Mouse (Mus musculus): ENCODE results near the gene Apol7c.
"Not testable (repeated sequence)": the region's sequence is repeated elsewhere in the genome, so short reads cannot be mapped to it uniquely, and the experiment has no call there.

Apol7c gene

DNA sequence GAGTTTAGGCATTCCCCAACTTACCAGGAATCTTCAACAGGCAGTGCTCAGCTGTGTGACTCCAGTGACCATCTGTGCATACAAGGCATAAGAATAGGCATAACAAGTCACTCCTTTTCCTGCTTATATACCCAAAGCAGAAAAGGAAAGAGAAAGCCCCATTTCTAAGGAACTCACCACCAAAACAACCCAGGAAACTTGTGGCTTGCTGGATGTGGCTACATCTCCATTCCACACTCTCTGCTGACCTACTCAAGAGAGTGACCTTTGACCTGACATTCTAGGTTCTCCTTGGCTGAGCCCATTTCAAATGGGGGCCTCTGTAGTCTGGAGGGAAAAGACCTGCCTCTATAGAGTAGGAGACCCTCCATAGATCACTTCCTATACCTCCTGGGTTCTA, at the start of gene Apol7c:
Gene Apol7c (minus strand): TSS at position 101 of the 400 bp plus-strand sequence.
- no peak for DNase-seq (ENCODE audit: inconsistent ontology term)

DNA sequence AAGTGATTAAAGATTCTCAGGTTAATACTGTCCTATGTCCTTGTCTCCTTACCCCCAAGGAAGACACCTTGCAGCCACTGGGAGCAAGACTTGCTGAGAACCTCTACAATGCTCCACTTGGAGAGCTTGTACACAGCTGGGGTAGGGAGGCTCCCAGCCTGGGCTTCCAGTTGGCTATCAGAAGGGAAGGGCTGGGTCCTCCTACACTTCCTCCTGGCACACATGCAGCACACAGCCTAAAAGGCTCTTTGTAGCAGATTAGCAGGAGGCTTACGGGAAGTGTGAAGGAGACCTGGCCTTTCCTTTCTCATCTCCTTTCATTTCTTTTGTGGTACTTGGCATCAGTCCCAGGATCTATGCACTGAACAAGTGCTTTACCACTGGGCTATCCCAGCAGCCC, 48.6 kb upstream of the Apol7c start:
- DNase-seq (ENCODE audit: inconsistent ontology term) = no peak

DNA sequence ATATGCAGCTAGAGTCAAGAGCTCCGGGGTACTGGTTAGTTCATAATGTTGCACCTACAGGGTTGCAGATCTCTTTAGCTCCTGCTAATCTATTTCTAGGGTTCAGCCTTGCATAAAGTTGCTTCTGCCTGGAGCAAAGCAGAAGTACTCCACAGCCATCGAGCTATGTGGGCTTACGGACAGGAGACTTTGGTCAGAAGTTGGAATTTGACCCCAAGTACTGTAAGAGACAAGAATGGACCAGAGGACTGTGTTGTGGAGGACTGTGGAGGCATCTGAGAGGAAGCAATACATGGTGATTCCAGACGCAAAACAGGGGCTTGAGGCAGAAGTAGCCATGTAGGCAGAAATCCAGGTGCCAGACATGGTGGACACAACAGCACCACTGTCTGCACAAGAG, 46.2 kb upstream of the Apol7c start:
- DNase-seq (ENCODE audit: inconsistent ontology term) = no peak

DNA sequence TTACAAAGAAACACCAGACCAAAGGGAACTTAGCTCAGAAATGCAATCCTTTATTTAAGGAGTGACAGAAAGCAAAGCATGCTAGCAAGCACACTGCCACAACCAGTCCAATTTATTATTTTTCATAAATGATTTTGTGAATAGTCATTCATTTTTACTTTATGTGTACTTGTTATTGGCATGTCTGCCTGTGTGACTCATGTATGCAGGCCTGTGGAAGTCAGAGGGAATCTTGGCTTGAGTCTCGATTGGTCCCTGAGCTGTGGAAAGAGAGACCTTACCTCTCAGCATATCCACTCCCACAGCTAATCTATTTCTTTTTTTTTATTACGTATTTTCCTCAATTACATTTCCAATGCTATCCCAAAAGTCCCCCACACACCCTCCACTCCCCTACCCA, 45.7 kb upstream of the Apol7c start:
- DNase-seq (ENCODE audit: inconsistent ontology term) = no peak

DNA sequence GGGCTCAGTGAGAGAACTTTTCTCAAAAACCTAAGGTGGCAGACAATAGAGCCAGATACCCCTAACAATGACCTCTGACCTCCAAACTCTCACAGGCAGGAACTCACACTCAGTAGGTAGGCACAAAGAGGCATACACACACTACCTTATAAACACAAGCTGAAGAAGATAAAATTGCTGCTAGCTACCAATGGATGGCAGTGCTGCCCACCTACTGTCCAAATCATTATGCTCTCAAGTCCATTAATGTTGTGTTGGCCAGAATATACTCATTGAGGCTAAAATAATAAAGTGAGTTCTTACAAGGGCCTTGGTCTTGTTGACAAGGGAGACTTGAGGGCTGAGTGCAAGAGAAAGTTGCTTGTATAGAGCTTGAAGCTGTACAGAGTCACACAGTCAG, 30.1 kb upstream of the Apol7c start:
- no peak for DNase-seq (ENCODE audit: inconsistent ontology term)

DNA sequence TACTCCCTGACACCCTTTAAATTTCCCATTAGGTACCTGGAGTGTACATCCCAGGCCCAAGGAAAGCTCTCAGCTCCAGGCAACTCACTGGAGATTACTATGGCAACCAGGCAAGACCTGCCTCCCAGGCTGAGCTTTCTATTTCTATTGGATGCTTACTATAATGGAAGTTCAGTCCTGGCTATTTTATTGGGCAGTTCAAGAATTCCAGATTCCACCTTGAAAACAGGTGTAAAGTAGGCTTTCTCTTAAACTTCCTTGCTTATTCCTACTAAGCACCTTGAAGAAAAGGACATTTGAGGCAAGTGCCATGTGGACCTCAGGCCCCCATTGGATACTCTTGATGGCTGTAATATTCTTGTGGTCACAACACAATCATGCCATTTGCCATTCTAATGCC, 28.7 kb upstream of the Apol7c start, which contains the start of gene 1700025B11Rik:
Gene 1700025B11Rik (minus strand): TSS at position 101 of the 400 bp plus-strand sequence.
- DNase-seq (ENCODE audit: inconsistent ontology term) = no peak

DNA sequence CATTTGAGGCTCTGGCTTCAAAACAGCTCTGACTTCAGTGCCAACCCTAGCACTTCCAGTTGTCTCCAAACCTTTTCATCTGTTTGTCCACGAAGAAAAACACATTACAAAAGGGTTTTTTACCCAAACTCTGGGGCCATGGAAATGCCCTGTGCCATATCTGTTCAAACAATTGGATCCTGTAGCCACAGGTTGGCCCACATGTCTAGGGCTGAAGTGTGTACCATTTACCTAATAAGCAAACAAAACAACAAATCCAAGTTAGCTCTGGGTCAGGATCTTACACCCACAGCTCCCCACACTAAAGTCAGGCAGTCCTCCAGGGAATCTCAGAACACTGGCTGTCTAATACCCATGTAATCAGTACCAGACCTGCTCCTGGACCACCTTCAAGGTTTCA, 6.1 kb upstream of the Apol7c start:
- DNase-seq (ENCODE audit: inconsistent ontology term) = not testable (repeated sequence)

DNA sequence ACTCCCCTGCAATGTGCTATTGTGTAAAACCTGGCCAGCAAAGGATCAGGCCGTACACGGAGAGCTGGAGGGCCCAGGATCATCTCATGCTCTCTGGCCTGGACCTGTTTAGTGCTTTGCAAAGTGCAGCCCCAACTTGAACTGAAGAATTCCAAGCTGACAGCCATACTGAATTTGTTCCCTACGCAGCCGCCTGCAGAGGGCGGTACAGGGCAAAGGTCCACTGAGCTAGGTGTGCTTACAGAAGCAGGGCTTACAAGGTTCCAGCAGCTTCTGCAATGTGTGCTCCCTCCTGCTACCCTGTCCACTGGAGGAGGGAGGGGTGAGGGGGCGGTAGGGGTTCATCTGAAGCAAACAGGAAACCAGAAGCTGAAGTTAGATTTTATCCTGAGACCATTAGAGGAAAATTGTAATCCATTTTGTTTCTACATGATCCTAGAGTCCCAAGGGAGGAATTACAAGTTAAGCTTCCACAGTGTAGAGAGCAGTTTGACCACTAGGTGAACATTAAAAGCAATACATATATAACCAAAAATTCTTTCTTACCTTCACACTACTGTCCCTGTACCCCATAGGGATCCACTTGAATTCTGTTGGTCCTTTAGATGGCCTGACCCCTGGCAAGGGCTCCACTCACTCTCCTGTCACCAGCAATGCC, 9.8 kb downstream of the Apol7c start:
- DNase-seq (ENCODE audit: inconsistent ontology term) = peak; percentile 20

DNA sequence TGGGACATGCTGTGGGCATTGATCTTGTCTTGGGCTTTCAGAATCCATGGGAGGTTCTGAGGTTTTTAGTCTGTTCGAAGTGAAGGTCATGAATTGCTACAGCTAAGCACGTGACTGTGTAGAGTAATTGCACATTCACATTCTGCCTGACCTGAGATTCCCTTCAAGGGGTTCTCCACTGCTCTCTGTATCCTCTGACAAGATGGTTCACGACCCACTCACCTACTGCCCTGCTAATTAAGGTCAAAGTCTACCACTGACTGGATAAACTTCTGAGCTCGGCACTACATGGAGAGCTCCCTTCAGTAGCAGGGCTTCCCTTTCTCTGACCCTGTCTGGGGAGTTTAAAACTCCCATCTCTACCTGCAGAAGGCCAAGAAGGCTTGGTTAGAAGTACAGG, 12.5 kb downstream of the Apol7c start:
- not testable (repeated sequence) for DNase-seq (ENCODE audit: inconsistent ontology term)

DNA sequence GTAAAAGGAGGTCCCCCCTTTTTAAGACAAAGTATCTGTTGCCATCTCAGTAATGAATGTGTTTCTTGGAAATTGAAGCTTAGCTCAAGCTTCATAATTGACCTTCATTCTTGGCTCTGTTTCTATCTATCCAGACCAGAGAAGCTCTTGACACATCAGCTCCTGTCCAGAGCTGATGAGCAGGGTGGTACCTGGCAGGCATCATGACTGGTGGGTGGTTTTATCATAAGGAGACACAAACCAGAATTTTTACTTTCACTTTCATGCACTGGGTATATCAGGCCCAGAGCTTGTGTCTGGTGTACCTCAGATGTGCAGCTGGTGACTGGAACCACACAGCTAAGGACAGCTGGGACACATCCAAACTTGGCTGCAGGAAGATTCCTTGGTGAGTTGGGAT, 25.1 kb downstream of the Apol7c start, which contains the start of gene Apol11a:
Gene Apol11a (plus strand): TSS at position 306 of the 400 bp plus-strand sequence.
- DNase-seq (ENCODE audit: inconsistent ontology term) = not testable (repeated sequence)

DNA sequence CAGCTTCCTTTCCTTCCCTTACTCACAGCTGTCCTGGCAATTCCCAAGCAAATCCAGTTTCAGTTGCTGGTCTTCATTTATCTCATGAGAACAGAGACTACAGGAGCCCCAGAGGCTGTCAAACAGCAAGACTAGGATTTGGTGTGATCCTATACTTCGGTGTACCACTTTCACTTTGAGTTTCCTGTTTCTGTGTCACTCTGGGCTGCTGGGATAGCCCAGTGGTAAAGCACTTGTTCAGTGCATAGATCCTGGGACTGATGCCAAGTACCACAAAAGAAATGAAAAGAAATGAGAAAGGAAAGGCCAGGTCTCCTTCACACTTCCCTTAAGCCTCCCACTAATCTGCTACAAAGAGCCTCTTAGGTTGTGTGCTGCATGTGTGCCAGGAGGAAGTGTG, 38.4 kb downstream of the Apol7c start:
- not testable (repeated sequence) for DNase-seq (ENCODE audit: inconsistent ontology term)

DNA sequence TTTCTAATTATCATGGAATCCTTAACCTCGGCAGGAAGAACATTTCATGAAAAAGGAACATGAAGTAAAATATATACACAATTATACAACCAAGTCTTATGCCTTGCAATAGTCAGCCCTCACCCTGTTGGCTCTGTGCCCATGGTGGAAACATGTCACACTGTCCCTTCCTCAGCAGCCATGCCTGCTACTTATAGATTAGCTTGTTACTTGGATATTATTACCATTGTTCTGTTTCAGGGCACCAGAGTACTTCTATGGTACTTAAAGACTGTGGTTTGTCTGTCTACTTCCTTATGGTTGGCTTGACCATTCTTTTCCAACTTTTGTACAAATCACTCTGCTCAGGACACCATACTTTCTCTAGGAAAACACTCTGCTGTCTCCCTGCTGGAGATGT, 39.9 kb downstream of the Apol7c start:
- DNase-seq (ENCODE audit: inconsistent ontology term) = not testable (repeated sequence)

DNA sequence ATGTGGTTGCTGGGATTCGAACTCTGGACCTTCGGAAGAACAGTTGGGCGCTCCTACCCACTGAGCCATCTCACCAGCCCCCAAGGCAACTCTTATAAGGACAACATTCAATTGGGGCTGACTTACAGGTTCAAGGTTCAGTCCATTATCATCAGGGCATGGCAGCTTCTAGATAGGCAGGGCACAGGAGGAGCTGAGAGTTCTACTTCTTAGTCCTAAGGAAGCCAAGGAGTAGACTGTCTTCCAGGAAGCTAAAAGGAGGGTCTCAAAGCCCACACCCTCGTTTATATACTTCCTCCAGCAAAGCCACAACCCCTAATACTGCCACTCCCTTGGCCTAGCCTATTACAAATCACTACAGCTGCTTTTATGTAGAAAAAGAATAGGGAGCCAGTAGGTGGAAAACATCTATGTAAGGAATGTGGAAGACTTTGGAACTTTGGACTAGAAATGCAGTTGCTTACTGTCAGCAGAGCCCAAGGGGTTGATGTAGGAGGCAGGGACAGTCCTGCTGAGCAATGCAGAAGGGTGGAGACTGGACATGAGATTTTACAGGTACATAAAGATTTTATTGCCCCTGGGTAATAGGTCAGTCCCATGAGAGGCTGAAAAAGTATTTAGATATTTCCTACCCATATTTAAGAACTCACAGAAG, 50.8 kb downstream of the Apol7c start:
- DNase-seq (ENCODE audit: inconsistent ontology term) = no peak

DNA sequence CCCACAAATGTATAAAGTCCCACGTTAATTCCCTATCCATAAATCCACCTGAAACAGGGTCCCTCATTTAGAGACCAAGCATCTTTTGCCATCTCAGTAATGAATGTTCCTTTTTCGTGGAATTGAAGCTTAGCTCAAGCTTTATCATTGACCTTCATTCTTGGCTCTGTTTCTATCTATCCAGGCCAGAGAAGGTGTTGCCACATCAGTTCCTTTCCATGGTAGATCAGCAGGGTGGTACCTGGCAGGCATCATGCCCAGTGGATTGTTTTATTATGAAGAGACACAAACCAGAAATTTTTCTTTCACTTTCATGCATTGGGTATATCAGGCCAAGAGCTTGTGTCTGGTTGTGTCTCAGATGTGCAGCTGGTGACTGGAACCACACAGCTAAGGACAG, 56.4 kb downstream of the Apol7c start, which contains the start of gene Apol10a:
Gene Apol10a (plus strand): TSS at position 355 of the 400 bp plus-strand sequence.
- not testable (repeated sequence) for DNase-seq (ENCODE audit: inconsistent ontology term)

All from Muller cell, postnatal 12 days (primary cell).